Mouse (Mus musculus) CH12.LX (cell line): ENCODE data around the gene Olfr1250. TPM values are rescaled to one million over a fixed set of nuclear protein-coding genes. Genes with fewer than 3 reads are reported as not detected.

Experiments used
- DNase-seq: peaks from one replicate; pipeline ENCODE4 v3.0.0-alpha.2; 2013; ENCODE audit errors: extremely low read depth
- H3K27ac ChIP-seq: 2 replicates; pipeline ENCODE4 v1.5.1; 2012; ENCODE audit warnings: low read depth, mild to moderate bottlenecking, control low read depth, moderate library complexity; ENCODE audit not compliant: insufficient read depth
- H3K27me3 ChIP-seq: replicated peaks from 2 replicates; pipeline ENCODE3; 2012; ENCODE audit warnings: inconsistent platforms
- H3K36me3 ChIP-seq, 2 experiments: replicated peaks in 1 of 2; 2 replicates each; pipeline versions ENCODE3 to v1.6.1; 2012; ENCODE audit warnings: inconsistent platforms in 1 of 2, low read length in 1 of 2, mild to moderate bottlenecking in 1 of 2, mixed read lengths in 1 of 2, moderate library complexity in 1 of 2; ENCODE audit not compliant: control insufficient read depth in 1 of 2, insufficient read depth in 1 of 2
- H3K4me1 ChIP-seq, 2 experiments: 2 replicates each; pipeline ENCODE4 v1.6.1; 2012; ENCODE audit warnings: inconsistent platforms in 1 of 2, moderate library complexity in 1 of 2; ENCODE audit not compliant: insufficient read depth in 2 of 2, control insufficient read depth in 1 of 2
- H3K4me2 ChIP-seq: 2 replicates; pipeline ENCODE4 v1.6.1; 2012; ENCODE audit warnings: low read depth, mild to moderate bottlenecking, control low read depth; ENCODE audit not compliant: poor library complexity, insufficient read depth, severe bottlenecking
- H3K4me3 ChIP-seq, 3 experiments: fragments of 150-350 bp in 1 of 3; sonication (generic) in 1 of 3; replicated peaks in 1 of 3; 2 replicates each; pipeline versions ENCODE3 to v1.5.1; 2011 to 2012; ENCODE audit warnings: low read depth in 2 of 3, low read length in 2 of 3, mild to moderate bottlenecking in 2 of 3, moderate library complexity in 2 of 3, control low read depth in 1 of 3, improper control_type of control experiment in 1 of 3, inconsistent platforms in 1 of 3, mixed read lengths in 1 of 3; ENCODE audit not compliant: poor library complexity in 1 of 3
- H3K79me2 ChIP-seq: replicated peaks from 2 replicates; pipeline ENCODE4 v1.6.1; 2012; ENCODE audit warnings: mild to moderate bottlenecking, moderate library complexity; ENCODE audit not compliant: control insufficient read depth, poor library complexity, insufficient read depth, severe bottlenecking; ENCODE audit errors: extremely low read depth
- H3K9ac ChIP-seq: 2 replicates; pipeline ENCODE4 v1.6.1; 2012; ENCODE audit warnings: low read depth, mild to moderate bottlenecking, control low read depth, moderate library complexity; ENCODE audit not compliant: insufficient read depth
- H3K9me3 ChIP-seq: replicated peaks from 2 replicates; pipeline ENCODE3; 2012; ENCODE audit warnings: low read length, inconsistent platforms, mixed read lengths
- BHLHE40 ChIP-seq: IDR thresholded peaks from 2 replicates; pipeline ENCODE4 v1.6.1; 2011; ENCODE audit warnings: mild to moderate bottlenecking, low read depth, low read length, improper control_type of control experiment
- CHD2 ChIP-seq: IDR thresholded peaks from 2 replicates; pipeline ENCODE4 v1.6.1; 2011; ENCODE audit warnings: low read length, improper control_type of control experiment
- ETS1 ChIP-seq: conservative IDR thresholded peaks from 2 replicates; pipeline ENCODE4 v1.6.1; 2012; ENCODE audit warnings: low read depth, mild to moderate bottlenecking, inconsistent platforms, low read length, improper control_type of control experiment, moderate library complexity
- GABPA ChIP-seq: IDR thresholded peaks from 2 replicates; pipeline ENCODE4 v1.6.1; 2012; ENCODE audit warnings: low read depth, low read length, improper control_type of control experiment, inconsistent platforms; ENCODE audit not compliant: insufficient replicate concordance
- HCFC1 ChIP-seq: IDR thresholded peaks from 2 replicates; pipeline ENCODE4 v1.6.1; 2012; ENCODE audit warnings: low read depth, mild to moderate bottlenecking, inconsistent platforms, low read length, improper control_type of control experiment
- JUND ChIP-seq: conservative IDR thresholded peaks from 2 replicates; pipeline ENCODE4 v1.6.1; 2011; ENCODE audit warnings: low read depth, low read length, improper control_type of control experiment
- KAT2A ChIP-seq: IDR thresholded peaks from 2 replicates; pipeline ENCODE4 v1.6.1; 2012; ENCODE audit warnings: low read length, improper control_type of control experiment, inconsistent platforms; ENCODE audit not compliant: insufficient replicate concordance
- MAZ ChIP-seq: IDR thresholded peaks from 2 replicates; pipeline ENCODE4 v1.6.1; 2012; ENCODE audit warnings: low read depth, mild to moderate bottlenecking, inconsistent platforms, low read length, improper control_type of control experiment, moderate library complexity
- MYC ChIP-seq: IDR thresholded peaks from 2 replicates; pipeline ENCODE4 v1.6.1; 2011; ENCODE audit warnings: low read depth, mild to moderate bottlenecking, improper control_type of control experiment, low read length
- NELFE ChIP-seq: IDR thresholded peaks from 2 replicates; pipeline ENCODE4 v1.6.1; 2011; ENCODE audit warnings: low read depth, low read length, improper control_type of control experiment
- NRF1 ChIP-seq: IDR thresholded peaks from 2 replicates; pipeline ENCODE4 v1.6.1; 2014; ENCODE audit warnings: low read depth, mild to moderate bottlenecking, inconsistent platforms, low read length, improper control_type of control experiment, moderate library complexity
- POLR2A ChIP-seq: IDR thresholded peaks from 2 replicates; pipeline ENCODE4 v1.6.1; 2011; ENCODE audit warnings: low read depth, mild to moderate bottlenecking, improper control_type of control experiment, low read length
- RCOR1 ChIP-seq: conservative IDR thresholded peaks from 2 replicates; pipeline ENCODE4 v1.6.1; 2012; ENCODE audit warnings: low read depth, mild to moderate bottlenecking, inconsistent platforms, low read length, improper control_type of control experiment
- TBP ChIP-seq: conservative IDR thresholded peaks from 2 replicates; pipeline ENCODE4 v1.6.1; 2011; ENCODE audit warnings: low read depth, low read length, improper control_type of control experiment
- TCF12 ChIP-seq: IDR thresholded peaks from 2 replicates; pipeline ENCODE4 v1.6.1; 2014; ENCODE audit warnings: low read depth, mild to moderate bottlenecking, inconsistent platforms, low read length, improper control_type of control experiment
- USF1 ChIP-seq: IDR thresholded peaks from 2 replicates; pipeline ENCODE4 v1.6.1; 2014; ENCODE audit warnings: low read depth, mild to moderate bottlenecking, inconsistent platforms, low read length, improper control_type of control experiment
- ZMIZ1 ChIP-seq: IDR thresholded peaks from 2 replicates; pipeline ENCODE4 v1.6.1; 2012; ENCODE audit warnings: low read depth, mild to moderate bottlenecking, inconsistent platforms, low read length, improper control_type of control experiment
- ZNF384 ChIP-seq: IDR thresholded peaks from 2 replicates; pipeline ENCODE4 v1.6.1; 2012; ENCODE audit warnings: low read depth, low read length, improper control_type of control experiment, inconsistent platforms
- dilution Hi-C: fragments of 300-500 bp; cut with MboI; formaldehyde crosslinking; loops from 2 replicates; pipeline ENCODE4 v1.14.3; 2020; ENCODE audit warnings: low sequenced_read_pairs; ENCODE audit not compliant: extremely low pct_unique_long_range_greater_than_20kb, extremely low pct_ligation_motif_present
- in situ Hi-C: fragments of 300-500 bp; cut with MboI; formaldehyde crosslinking; loops from 3 replicates; pipeline ENCODE4 v1.14.3; 2019; ENCODE audit warnings: low sequenced_read_pairs, low pct_ligation_motif_present, low pct_unique_long_range_greater_than_20kb, mixed read lengths
- polyA plus RNA-seq: library from polyadenylated mRNA; unstranded; fragments of >175 nt; gene quantifications from 2 replicates; pipeline ENCODE4 v1.2.1, GENCODE M21; 2012; ENCODE audit warnings: low read depth; ENCODE audit not compliant: insufficient read length
- total RNA-seq, 2 experiments: library from RNA; depleted of rRNA; stranded (reverse); fragments of 300-350 nt in 1 of 2; fragments of >200 nt in 1 of 2; gene quantifications; 2 replicates each; pipeline ENCODE4 v1.2.3; 2012 to 2014

The Olfr1250 gene
- total and polyA plus RNA-seq, 3 experiments: 0.04 TPM; not detected in 2

DNA sequence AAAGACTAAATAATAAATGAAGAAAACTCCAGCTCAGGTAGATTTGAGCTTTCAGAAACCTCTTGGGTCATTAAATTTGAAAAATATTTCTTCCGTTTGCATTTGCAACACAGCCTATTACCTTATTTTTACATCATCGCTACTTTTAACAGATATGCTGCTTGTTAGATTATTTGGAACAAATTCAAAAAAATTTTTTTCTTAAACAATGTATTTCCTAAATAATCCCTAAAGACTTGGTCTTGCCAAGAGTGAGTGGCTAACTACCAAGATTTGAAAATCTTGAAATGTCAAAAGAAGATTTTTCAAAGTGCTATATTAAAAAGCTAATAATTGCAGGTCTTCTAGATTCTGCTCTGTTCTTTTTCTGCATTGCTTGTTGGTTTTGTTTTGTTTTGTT is 47.2 kb downstream of the Olfr1250 start, which contains the start of gene Olfr1247:
Gene Olfr1247 (minus strand): TSS at position 101 of the 400 bp plus-strand sequence.
- peaks cover 17% of the 10 kb centered on the region for H3K9me3 ChIP-seq
- H3K9ac ChIP-seq: no peak within 1 kb of the TSS
- H3K27me3 ChIP-seq: no peaks in the 10 kb centered on the region
- in situ Hi-C loops: no loop called here
- TF ChIP-seq USF1 (no peak), CHD2 (no peak), TCF12 (no peak), GABPA (no peak), NRF1 (no peak), MAZ (no peak), BHLHE40 (no peak), HCFC1 (no peak), RCOR1 (no peak), ZNF384 (no peak), TBP (no peak), POLR2A (no peak), ETS1 (no peak), NELFE (no peak), ZMIZ1 (no peak), JUND (no peak), MYC (no peak), KAT2A (no peak)
- no peak within 1 kb of the TSS for H3K27ac ChIP-seq
- no peak within 1 kb of the TSS for H3K4me2 ChIP-seq
- no peak within 1 kb of the TSS for H3K4me3 ChIP-seq
- dilution Hi-C loops: no loop called here
- H3K36me3 ChIP-seq: no peaks in the 10 kb centered on the region
- no peak for DNase-seq
- no peaks in the 10 kb centered on the region for H3K4me1 ChIP-seq
- no peaks in the 10 kb centered on the region for H3K79me2 ChIP-seq

Other genes with a start within 250 kb of the Olfr1250 start
- gene Olfr1239, start 241.1 kb downstream of the Olfr1250 start, total RNA-seq (2012; rRNA removed): not detected in 2 replicates
- gene Olfr1239, start 241.1 kb downstream of the Olfr1250 start, total RNA-seq (2014; rRNA removed): not detected in 2 replicates
- not detected in 2 replicates for gene Olfr1239, start 241.1 kb downstream of the Olfr1250 start, polyA plus RNA-seq
- not detected in 2 replicates for gene Olfr1240, start 218.5 kb downstream of the Olfr1250 start, total RNA-seq (2012; rRNA removed)
- not detected in 2 replicates for gene Olfr1240, start 218.5 kb downstream of the Olfr1250 start, total RNA-seq (2014; rRNA removed)
- gene Olfr1240, start 218.5 kb downstream of the Olfr1250 start, polyA plus RNA-seq: not detected in 2 replicates
- gene Olfr1241, start 174.3 kb downstream of the Olfr1250 start, total RNA-seq (2012; rRNA removed): not detected in 2 replicates
- not detected in 2 replicates for gene Olfr1241, start 174.3 kb downstream of the Olfr1250 start, total RNA-seq (2014; rRNA removed)
- not detected in 2 replicates for gene Olfr1241, start 174.3 kb downstream of the Olfr1250 start, polyA plus RNA-seq
- gene Olfr1242, start 163.1 kb downstream of the Olfr1250 start, total RNA-seq (2012; rRNA removed): not detected in 2 replicates
- gene Olfr1242, start 163.1 kb downstream of the Olfr1250 start, total RNA-seq (2014; rRNA removed): not detected in 2 replicates
- not detected in 2 replicates for gene Olfr1242, start 163.1 kb downstream of the Olfr1250 start, polyA plus RNA-seq
- not detected in 2 replicates for gene Olfr1243, start 130.0 kb downstream of the Olfr1250 start, total RNA-seq (2012; rRNA removed)
- gene Olfr1243, start 130.0 kb downstream of the Olfr1250 start, total RNA-seq (2014; rRNA removed): not detected in 2 replicates
- not detected in 2 replicates for gene Olfr1243, start 130.0 kb downstream of the Olfr1250 start, polyA plus RNA-seq
- not detected in 2 replicates for gene Olfr1245, start 83.0 kb downstream of the Olfr1250 start, total RNA-seq (2012; rRNA removed)
- not detected in 2 replicates for gene Olfr1245, start 83.0 kb downstream of the Olfr1250 start, total RNA-seq (2014; rRNA removed)
- gene Olfr1245, start 83.0 kb downstream of the Olfr1250 start, polyA plus RNA-seq: not detected in 2 replicates
- gene Olfr1246, start 68.3 kb downstream of the Olfr1250 start, total RNA-seq (2012; rRNA removed): not detected in 2 replicates
- gene Olfr1246, start 68.3 kb downstream of the Olfr1250 start, total RNA-seq (2014; rRNA removed): not detected in 2 replicates
- gene Olfr1246, start 68.3 kb downstream of the Olfr1250 start, polyA plus RNA-seq: not detected in 2 replicates
- not detected in 2 replicates for gene Olfr1247, start 47.3 kb downstream of the Olfr1250 start, total RNA-seq (2012; rRNA removed)
- gene Olfr1247, start 47.3 kb downstream of the Olfr1250 start, total RNA-seq (2014; rRNA removed): not detected in 2 replicates
- gene Olfr1247, start 47.3 kb downstream of the Olfr1250 start, polyA plus RNA-seq: not detected in 2 replicates
- not detected in 2 replicates for gene Olfr1248, start 43.2 kb downstream of the Olfr1250 start, total RNA-seq (2012; rRNA removed)
- not detected in 2 replicates for gene Olfr1248, start 43.2 kb downstream of the Olfr1250 start, total RNA-seq (2014; rRNA removed)
- not detected in 2 replicates for gene Olfr1248, start 43.2 kb downstream of the Olfr1250 start, polyA plus RNA-seq
- gene Olfr1249, start 26.5 kb downstream of the Olfr1250 start, total RNA-seq (2012; rRNA removed): not detected in 2 replicates
- gene Olfr1249, start 26.5 kb downstream of the Olfr1250 start, total RNA-seq (2014; rRNA removed): not detected in 2 replicates
- gene Olfr1249, start 26.5 kb downstream of the Olfr1250 start, polyA plus RNA-seq: not detected in 2 replicates
- gene Olfr1251, start 10.5 kb upstream of the Olfr1250 start, total RNA-seq (2012; rRNA removed): not detected in 2 replicates
- gene Olfr1251, start 10.5 kb upstream of the Olfr1250 start, total RNA-seq (2014; rRNA removed): not detected in 2 replicates
- not detected in 2 replicates for gene Olfr1251, start 10.5 kb upstream of the Olfr1250 start, polyA plus RNA-seq
- not detected in 2 replicates for gene Olfr1252, start 63.5 kb upstream of the Olfr1250 start, total RNA-seq (2012; rRNA removed)
- gene Olfr1252, start 63.5 kb upstream of the Olfr1250 start, total RNA-seq (2014; rRNA removed): not detected in 2 replicates
- not detected in 2 replicates for gene Olfr1252, start 63.5 kb upstream of the Olfr1250 start, polyA plus RNA-seq
- gene Olfr1253, start 95.6 kb upstream of the Olfr1250 start, total RNA-seq (2012; rRNA removed): not detected in 2 replicates
- gene Olfr1253, start 95.6 kb upstream of the Olfr1250 start, total RNA-seq (2014; rRNA removed): not detected in 2 replicates
- gene Olfr1253, start 95.6 kb upstream of the Olfr1250 start, polyA plus RNA-seq: not detected in 2 replicates
- not detected in 2 replicates for gene Olfr1254, start 132.2 kb upstream of the Olfr1250 start, total RNA-seq (2012; rRNA removed)
- not detected in 2 replicates for gene Olfr1254, start 132.2 kb upstream of the Olfr1250 start, total RNA-seq (2014; rRNA removed)
- gene Olfr1254, start 132.2 kb upstream of the Olfr1250 start, polyA plus RNA-seq: not detected in 2 replicates
- gene Olfr1255, start 150.6 kb upstream of the Olfr1250 start, total RNA-seq (2012; rRNA removed): not detected in 2 replicates
- gene Olfr1255, start 150.6 kb upstream of the Olfr1250 start, total RNA-seq (2014; rRNA removed): not detected in 2 replicates
- gene Olfr1255, start 150.6 kb upstream of the Olfr1250 start, polyA plus RNA-seq: not detected in 2 replicates
- gene Olfr1256, start 180.1 kb upstream of the Olfr1250 start, total RNA-seq (2012; rRNA removed): not detected in 2 replicates
- not detected in 2 replicates for gene Olfr1256, start 180.1 kb upstream of the Olfr1250 start, total RNA-seq (2014; rRNA removed)
- not detected in 2 replicates for gene Olfr1256, start 180.1 kb upstream of the Olfr1250 start, polyA plus RNA-seq
- gene Olfr48, start 186.7 kb upstream of the Olfr1250 start, total RNA-seq (2012; rRNA removed): not detected in 2 replicates
- gene Olfr48, start 186.7 kb upstream of the Olfr1250 start, total RNA-seq (2014; rRNA removed): not detected in 2 replicates
- not detected in 2 replicates for gene Olfr48, start 186.7 kb upstream of the Olfr1250 start, polyA plus RNA-seq
- gene Olfr1257, start 217.0 kb upstream of the Olfr1250 start, total RNA-seq (2012; rRNA removed): not detected in 2 replicates
- not detected in 2 replicates for gene Olfr1257, start 217.0 kb upstream of the Olfr1250 start, total RNA-seq (2014; rRNA removed)
- not detected in 2 replicates for gene Olfr1257, start 217.0 kb upstream of the Olfr1250 start, polyA plus RNA-seq